Mouse (Mus musculus): ENCODE results near the gene Plac1.

DNA sequence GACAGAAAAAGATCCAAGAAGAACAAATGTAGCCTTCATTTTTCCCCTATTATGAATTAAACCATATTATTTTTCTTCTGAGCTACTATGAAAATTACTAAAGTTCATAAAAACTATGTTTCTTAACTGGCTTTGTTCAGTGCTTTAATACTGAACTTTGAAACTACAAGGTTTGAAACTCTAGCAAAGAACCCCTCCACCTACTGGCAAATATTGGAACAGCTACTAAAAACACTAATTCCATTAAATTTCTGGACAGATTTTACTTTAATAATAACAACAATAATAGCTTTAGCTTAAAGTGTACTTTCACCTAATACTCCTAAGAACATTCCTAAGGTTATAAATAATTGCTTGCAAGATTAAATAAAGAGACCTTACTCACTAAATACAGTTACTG lies 15.3 kb upstream of the Plac1 start:
- no peak for TF ChIP-seq MAFK (IDR thresholded peaks at IDR 0.05; ENCODE audit: borderline replicate concordance, low read depth, low read length)
- TF ChIP-seq CTCF (IDR thresholded peaks at IDR 0.05 in 2 of 3, conservative IDR thresholded peaks at IDR 0.05 in 1 of 3; ENCODE audit: control insufficient read depth in 1 of 3, insufficient read depth in 1 of 3, low read depth in 2 of 3, low read length in 3 of 3, poor library complexity in 1 of 3, severe bottlenecking in 1 of 3): peak in 2 of 3 experiments; percentile 17 to 49; a peak in 3 of 6 replicates
- TF ChIP-seq GATA1 (IDR thresholded peaks at IDR 0.05; ENCODE audit: low read depth, low read length): no peak
- no peak for TF ChIP-seq ZNF384 (IDR thresholded peaks at IDR 0.05; ENCODE audit: low read depth, low read length)
- no peak for TF ChIP-seq NRF1 (IDR thresholded peaks at IDR 0.05; ENCODE audit: insufficient read depth, low read depth, low read length, poor library complexity, severe bottlenecking)
- TF ChIP-seq KAT2A (conservative IDR thresholded peaks at IDR 0.05; ENCODE audit: low read depth, low read length): no peak
- TF ChIP-seq EP300 (IDR thresholded peaks at IDR 0.05; ENCODE audit: low read depth in 1 of 2, low read length in 2 of 2): no peak
- TF ChIP-seq MEF2A (IDR thresholded peaks at IDR 0.05; ENCODE audit: extremely low read depth, insufficient replicate concordance, low read depth, low read length, poor library complexity, severe bottlenecking): no peak
- no peak for TF ChIP-seq NELFE (IDR thresholded peaks at IDR 0.05; ENCODE audit: low read depth, low read length)
- TF ChIP-seq MAX (IDR thresholded peaks at IDR 0.05; ENCODE audit: low read length): no peak
- TF ChIP-seq POLR2A (IDR thresholded peaks at IDR 0.05; ENCODE audit: control insufficient read depth in 1 of 2, insufficient read depth in 1 of 2, low read depth in 1 of 2, low read length in 2 of 2, poor library complexity in 1 of 2): no peak
- TF ChIP-seq TCF12 (IDR thresholded peaks at IDR 0.05; ENCODE audit: low read depth, low read length): no peak
- no peak for TF ChIP-seq ETS1 (IDR thresholded peaks at IDR 0.05; ENCODE audit: low read depth, low read length)
- no peak for TF ChIP-seq ELF1 (IDR thresholded peaks at IDR 0.05; ENCODE audit: low read depth, low read length)
